Mouse (Mus musculus): ENCODE results near the gene Timp3.
A peak's percentile ranks its signal among the peaks of the same experiment; 100 is the strongest.

The Timp3 gene

GRCm38 (mm10) chr10:86329241-86329882 lies 29.2 kb downstream of the Timp3 start:
- no peak for DNase-seq

GRCm38 (mm10) chr10:86330993-86331680 lies 31.0 kb downstream of the Timp3 start:
- DNase-seq: no peak

DNA sequence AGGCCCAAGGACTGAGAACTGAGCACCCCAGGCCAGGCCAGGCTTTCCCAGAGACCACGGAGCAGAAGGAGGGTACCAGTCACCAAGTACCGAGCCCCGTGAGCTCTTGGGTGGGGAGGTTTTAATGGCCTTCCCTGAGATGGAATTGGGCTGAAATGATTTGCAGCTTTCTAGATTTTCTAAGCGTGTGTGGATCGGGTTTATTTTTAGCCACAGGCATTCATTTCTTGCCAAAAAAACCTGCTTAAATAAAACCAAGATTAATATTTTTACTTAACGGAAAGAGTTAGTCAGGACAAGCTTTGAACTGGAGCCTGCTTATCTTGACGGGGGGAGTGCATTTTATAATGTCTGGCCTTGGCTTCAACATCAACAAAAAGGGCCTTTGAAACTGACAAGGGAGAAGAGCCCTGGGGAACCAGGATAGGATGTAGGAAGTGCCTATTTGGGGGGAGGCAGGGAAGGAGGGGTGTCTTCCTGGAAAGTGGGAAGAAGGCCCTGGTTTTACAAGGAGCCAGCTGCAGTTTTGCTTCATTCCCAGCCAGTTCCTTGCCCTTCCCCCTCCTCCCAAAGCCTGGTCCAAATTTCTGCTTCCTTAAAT lies 31.6 kb downstream of the Timp3 start:
- DNase-seq: no peak

GRCm38 (mm10) chr10:86332942-86333341 lies 32.8 kb downstream of the Timp3 start:
- no peak for DNase-seq

DNA sequence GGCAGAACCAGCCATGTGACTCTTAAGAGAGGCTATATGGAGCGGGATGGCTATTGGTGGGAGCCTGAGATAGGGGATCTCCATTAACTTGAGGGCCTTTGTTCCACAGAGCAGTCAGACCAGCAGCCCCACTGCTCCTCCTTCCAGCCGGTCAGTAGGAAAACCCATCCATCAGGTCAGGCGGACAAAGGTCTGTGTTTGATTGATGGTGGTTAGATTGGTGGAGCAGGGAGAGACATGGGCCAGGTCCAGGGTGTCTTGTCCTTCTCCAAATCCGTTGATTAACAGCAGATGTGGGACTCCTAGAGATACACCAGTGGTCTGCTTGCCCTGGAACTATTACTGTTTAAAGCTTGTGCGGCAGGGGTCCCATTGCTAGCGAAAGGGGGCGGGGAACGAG lies 34.4 kb downstream of the Timp3 start:
- no peak for DNase-seq

DNA sequence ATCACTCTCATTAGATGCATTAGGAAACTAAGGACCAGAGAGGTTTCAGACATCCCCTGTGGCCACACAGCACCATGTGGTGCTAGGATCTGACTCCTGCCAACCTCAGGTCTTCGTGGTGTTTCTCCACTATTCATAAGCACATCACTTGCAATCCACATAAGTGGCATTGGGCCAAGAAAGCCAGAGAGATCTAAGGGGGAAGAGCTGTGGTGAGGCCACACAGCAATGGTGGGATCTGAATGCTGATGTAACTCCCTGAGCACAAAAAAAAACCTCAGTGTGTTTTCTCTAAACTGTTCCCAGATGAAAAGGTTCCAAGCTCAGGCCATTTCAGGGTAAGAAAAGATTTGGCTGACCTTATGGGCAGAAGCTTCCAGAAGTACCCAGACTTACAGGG lies 36.3 kb downstream of the Timp3 start:
- DNase-seq: no peak

- no peak for DNase-seq
Observed at GRCm38 (mm10) chr10:86337239-86337638, 37.1 kb downstream of the Timp3 start.

DNA sequence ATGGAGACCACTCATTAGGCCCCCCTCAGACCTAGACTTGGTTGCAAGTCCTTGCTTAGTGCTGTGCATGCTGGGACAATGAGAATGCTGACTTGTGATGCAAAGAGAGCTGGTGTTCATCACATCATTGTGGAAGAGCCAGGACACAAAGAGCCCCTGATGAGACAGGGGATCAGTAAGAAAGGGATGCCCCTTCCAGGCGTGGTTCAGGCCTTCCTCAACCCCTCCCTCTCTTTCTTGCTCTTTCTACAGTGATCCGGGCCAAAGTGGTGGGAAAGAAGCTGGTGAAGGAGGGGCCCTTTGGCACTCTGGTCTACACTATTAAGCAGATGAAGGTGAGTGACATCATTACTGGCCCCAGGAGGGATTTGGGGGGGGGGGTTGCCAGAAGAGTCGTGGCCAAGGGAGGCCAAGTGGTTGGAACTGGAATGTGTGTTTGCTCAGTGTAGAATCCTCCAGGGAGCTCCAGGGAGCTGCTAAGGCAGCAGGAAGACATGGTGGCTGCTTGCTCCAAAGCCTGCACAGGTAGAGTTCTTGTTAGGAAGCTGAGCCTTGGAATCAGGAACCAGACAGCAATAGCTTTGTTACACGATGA lies 38.0 kb downstream of the Timp3 start:
- no peak for DNase-seq

DNA sequence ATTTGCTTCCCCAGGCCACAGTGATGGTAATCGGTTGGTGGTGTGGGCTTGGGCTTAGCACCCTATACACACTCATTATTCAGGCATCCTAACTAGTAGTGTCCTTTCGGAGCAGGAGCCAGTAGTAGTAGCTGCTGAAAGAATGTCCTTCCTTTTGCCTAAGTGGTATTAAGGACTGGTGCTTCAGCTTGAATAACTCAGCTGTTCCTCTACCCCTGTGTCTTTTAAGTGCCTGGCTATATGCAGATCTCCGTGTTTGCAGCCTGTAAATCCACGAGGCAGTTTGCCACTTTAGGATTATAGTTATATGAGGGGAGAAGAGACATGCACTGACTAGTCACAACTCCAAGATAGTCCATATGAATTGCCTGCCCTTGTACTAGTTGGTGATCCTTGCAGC lies 38.9 kb downstream of the Timp3 start:
- peak; percentile 28 for DNase-seq

DNA sequence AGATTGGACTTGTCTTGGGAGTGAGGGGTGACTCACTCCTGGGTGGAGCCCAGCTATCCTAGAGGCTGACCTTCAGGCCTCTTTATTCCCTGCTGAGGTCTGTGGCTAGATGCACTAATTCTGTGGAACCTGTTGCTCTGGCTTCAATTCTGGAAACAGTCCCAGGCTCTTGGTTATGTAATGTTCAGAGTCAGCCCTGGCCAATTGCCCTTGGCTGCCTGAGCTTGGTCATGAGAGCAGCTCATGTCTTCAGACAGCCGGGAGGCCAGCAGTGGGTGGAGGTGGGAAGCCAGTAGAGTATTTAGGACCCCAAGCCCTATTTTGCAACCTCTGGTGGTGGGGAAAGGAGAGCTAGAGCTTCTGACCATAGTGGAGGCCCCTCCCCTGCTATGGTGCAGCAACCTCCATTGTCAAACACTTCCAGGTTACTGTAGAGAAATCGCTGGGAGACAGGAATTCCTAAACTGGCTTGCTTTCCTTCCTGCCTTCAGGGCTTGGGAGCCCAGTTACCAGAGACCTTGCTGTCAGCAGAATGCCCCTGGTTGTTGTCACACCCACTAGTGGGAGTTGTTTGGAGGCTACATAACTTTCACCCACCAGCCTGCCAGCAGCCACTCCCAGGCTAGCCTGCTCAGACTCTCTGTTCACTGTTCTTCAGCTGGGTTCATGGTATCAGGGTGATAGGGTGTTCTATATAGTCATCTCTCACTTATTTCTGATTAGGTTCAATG lies 39.6 kb downstream of the Timp3 start:
- peak; percentile 98 for DNase-seq

GRCm38 (mm10) chr10:86340421-86340820 lies 40.2 kb downstream of the Timp3 start:
- peak; percentile 72 for DNase-seq

DNA sequence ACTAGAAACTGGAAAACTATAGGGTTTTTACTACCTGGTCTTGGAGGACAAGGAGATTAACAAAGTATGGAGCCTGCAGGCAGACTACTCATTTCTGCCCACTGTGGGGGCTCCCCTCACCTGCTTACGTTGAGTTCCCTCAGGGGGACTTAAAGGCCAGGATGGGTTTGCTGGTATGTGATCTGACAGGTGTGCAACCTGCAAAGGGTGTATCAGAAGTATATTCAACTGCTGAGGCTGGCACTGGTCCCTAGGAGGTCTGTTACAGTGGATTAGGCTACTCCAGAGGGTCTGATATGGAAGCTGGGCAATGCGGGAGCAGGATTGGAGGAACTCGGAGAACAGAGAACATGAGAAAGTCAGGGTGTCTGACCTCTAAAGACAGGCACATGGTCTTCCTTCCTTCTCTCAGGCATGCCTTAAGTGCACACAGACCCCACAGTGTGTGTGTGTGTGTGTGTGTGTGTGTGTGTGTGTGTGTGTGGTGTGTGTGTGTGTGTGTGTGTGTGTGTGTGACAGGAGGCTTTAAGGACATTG lies 40.9 kb downstream of the Timp3 start:
- peak; percentile 35 for DNase-seq

DNA sequence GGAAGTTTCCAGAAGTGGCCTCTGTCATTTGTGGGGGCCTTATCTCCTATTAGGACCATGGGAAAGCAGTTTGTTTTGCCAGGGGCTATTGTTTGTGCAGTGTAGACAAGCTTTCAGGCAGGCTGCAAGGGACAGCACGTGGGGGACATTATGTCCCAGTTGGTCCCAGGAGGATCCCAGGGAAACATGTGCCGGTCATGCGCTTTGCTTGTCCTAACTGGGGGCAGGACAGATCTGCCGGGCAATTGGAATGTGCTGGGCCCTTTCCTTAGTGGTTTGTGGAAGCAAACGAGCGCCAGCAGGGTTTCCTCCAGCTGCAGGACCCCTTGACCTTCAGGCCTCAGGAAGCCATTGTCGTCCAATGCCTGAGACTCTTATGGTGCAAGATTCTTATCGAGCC lies 41.4 kb downstream of the Timp3 start:
- DNase-seq: peak; percentile 23

DNA sequence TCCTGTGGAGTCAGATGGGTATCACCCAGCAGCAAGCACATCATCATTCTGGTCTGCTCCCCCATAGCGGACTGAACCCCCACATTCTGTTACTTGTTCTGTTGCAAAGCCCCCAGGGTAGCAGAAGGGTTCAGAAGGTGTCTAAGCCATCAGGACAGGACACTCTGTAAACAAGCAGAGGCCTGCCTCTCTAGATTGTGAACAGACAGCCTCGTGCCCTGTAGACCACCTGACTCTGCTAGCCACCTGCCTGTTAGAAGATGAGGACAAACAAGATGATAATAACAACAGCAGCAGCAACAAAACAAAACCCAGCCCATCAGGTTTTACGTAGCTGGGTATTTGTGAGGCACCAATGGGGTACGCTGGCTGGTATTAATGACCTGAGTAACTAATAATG lies 42.0 kb downstream of the Timp3 start:
- DNase-seq: no peak

DNA sequence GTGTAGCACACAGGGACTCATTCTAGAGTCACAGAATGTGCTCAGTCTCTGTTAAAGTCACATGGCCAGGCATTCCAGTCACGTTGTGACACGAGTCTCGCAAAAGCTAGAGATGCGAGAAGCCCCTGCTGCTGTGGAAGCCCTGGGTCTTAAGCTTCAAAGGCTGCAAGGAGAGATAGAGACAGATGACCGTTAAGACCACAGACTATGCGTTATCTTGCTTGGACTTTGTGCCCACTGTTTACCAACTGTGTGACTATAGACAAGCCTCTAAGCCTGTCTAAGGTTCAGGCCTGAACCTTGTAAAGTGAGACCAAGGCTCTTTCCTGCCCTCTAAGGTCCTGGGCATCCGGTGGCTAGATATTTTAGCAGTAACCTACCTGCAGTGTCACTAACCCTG lies 42.5 kb downstream of the Timp3 start:
- DNase-seq: no peak

DNA sequence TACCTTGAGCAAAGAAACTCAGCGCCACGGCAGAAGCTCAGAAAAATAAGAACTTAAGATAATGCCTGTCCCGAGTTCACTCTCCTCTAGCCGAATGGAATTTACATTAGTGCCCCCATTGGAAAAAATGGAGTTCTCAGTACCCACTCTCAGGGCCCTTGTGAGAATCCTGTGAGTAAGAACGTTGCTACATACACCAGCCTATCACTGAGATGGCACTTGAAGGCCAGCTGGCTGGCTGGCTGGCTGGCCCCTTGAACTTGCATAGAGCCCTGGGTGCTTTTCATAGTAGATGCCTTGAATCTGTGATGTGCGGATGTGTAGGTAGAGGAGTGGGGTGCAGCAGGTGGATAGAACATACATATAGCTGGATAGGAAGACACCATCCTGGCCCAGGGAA lies 43.2 kb downstream of the Timp3 start:
- no peak for DNase-seq

DNA sequence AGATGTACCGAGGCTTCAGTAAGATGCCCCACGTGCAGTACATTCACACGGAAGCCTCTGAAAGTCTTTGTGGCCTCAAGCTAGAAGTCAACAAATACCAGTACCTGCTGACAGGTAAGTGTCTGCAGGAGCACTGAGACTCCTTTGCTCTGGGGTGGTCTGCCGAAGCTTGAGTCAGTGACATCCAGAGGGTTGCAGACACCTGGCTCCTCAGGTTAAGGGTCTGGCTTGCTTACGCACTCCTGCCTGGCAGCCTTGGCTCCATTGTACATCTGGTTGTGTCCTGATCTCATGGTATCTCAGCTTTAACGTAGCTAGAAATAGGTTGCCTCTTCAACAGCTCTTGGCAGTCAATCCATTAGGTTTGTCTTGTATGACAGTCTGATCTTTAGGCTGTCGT lies 43.8 kb downstream of the Timp3 start:
- DNase-seq: no peak

- no peak for DNase-seq
Observed at GRCm38 (mm10) chr10:86344654-86345053, 44.5 kb downstream of the Timp3 start.

DNA sequence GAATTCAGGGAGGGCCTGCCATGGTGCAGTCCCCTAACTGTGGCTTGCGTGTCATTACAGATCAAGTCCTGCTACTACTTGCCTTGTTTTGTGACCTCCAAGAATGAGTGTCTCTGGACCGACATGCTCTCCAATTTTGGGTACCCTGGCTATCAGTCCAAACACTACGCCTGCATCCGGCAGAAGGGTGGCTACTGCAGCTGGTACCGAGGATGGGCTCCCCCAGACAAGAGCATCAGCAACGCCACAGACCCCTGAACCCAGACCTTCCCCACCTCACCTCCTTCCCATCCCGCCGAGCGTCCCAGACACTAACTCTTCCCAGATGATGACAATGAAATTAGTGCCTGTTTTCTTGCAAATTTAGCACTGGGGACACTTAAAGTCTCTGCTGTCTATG lies 45.5 kb downstream of the Timp3 start:
- DNase-seq: no peak

GRCm38 (mm10) chr10:86346235-86346840 lies 46.2 kb downstream of the Timp3 start:
- DNase-seq: no peak

DNA sequence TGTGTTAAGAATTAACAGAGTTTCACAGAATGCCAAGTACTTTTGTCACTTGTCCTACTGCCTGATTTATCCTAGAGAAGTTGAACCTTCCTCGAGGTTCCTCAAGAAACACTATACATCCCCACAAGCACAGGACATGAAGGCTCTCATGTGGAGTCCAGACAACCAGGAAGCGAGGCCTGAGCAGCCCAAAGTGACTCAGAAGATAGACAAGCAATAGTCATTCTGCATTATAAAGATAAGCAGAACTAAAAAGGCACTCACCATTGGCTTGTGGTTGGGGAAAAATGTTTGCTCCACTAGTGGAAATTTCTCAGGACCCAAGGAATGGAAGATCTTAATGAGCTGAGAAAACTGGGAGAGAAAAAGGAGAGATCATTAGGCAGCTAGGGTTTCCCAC lies 51.1 kb downstream of the Timp3 start:
- no peak for DNase-seq

- DNase-seq: no peak
Observed at GRCm38 (mm10) chr10:86352521-86352920, 52.3 kb downstream of the Timp3 start.

Data from cerebellum, adult 9-10 months (tissue).